Mouse (Mus musculus) thymus, postnatal 36 days (tissue): ENCODE results near the gene Rhox11.
A peak's percentile ranks its signal among the peaks of the same experiment; 100 is the strongest.
"Not testable (repeated sequence)": the region's sequence is repeated elsewhere in the genome, so short reads cannot be mapped to it uniquely, and the experiment has no call there.

ENCODE experiments used
- DNase-seq, 2 experiments: peaks; one replicate each; pipeline ENCODE4 v3.0.0; 2022; ENCODE audit warnings: mixed read lengths in 2 of 2

Gene Rhox11

DNA sequence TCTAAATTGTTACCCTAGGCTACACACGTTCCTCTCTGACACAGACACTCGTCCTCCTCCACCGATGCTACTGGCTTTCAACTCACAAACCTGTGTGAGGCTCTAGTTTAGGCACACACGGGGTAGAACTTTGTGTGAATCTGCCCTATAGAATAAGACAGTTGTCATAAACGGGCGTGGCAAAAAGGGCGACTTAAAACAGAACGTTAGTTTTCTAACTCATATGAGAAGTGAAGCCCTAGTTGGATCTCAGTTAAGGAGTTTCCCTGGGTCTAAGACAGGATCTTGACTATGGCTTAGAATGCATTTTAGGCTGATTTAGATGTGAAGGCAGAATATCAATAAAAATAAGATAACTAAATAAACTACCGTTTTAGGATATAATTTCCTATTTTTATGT, at the start of gene Rhox11:
Gene Rhox11, minus strand, starts transcription at position 101 of the 400 bp plus-strand sequence.
- no peak for DNase-seq

DNA sequence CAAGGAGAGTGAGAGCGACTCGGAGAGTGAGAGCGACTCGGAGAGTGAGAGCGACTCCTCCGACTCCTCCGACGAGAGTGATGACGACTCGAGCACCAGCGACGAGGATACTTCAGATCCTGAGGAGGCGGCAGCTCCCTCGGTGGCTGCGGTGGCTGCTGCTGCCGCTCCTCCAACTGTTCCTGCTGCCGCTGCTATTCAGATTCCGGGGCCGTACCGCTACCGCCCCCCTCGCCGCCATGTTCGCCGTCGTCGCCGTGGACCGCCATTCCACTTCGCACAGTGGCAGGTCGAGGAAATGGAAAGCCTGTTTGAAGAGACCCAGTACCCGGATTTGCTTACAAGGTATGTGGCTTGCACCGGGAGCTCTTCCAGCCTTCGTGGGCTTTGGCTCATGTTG, 36.5 kb upstream of the Rhox11 start:
- no peak for DNase-seq

DNA sequence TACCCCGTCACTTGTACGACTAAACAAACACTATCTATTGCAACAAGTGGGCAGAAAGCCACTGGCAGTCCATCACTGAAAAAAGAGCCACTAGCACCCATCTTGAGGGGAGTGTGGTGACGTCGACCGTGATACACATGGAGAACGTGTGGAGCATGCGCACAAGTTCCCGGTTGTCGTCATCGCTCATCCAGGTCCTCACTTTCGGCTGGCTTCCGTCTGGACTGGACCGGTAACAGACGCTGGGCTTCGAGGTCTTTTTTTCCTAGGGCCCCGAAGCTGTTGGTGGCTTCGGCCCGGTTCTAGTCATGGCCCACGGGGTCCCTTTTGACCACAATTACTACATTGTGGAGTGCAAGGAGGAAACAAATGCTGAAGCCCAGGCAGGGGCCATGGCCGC, 36.0 kb upstream of the Rhox11 start, which contains the start of gene Rhox13:
Gene Rhox13, plus strand, starts transcription at position 238 of the 400 bp plus-strand sequence.
- DNase-seq = no peak

DNA sequence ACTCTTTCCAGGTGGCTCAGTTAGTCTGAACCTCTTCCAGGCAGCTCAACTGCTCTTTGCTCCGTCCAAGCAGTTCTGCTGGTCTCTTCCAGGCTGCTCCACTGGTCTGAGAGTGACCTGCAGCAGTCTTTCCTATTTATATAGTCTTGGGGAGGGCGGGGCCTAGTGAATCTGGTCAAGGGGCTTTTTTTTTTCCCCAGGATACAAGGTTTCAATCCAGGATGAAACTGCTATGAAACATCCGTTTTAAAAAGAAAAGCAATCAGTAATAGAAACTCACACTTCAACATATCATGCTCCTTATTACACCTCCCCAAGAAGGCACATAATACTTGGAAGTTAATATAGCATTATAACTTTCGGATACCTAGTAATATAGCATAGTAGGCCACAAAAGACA, 25.9 kb upstream of the Rhox11 start, which contains the start of gene Rhox12:
Gene Rhox12, minus strand, starts transcription at position 101 of the 400 bp plus-strand sequence.
- DNase-seq = no peak

DNA sequence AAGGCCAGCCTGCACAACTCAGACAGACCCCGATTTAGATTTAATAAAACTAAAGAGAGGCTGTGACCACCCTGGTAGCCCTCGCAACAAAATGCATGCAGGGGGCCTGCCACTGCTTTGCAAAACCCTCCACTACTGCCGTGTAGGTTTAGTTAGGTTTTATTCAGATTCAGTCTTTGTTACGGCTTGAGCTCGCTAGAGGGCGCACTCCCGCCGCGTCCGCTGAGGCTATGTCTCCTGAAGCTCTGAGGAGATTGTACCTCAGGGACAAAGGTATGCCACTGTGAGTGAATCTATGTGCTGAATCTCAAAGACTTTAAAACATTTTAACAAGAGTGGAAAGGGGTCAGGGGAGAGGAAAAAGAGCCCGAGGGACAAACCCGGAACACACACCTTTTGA, 715 bp downstream of the Rhox11 start:
- DNase-seq = peak; percentile 6 to 12

DNA sequence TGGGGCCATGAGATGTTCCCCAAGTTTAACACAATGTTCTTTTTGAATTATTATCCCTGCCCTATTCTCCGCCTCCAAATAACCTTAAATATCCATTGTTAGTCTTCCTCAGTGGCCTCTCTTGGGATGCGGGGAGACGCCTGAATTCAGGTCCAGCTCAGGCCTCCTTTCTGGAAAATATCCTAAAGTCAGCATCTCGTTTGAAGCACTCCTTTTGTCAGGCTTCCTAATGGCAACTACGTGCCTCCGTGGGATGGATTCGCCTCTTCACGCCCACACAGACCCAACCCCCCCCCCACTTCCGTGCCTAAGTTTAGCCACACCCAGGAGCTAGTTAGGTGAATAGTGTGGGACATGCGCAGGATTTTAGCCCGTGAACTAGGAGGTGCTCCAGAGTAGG, 18.8 kb downstream of the Rhox11 start, which contains the start of gene Rhox10:
Gene Rhox10, plus strand, starts transcription at position 301 of the 400 bp plus-strand sequence.
- no peak for DNase-seq

DNA sequence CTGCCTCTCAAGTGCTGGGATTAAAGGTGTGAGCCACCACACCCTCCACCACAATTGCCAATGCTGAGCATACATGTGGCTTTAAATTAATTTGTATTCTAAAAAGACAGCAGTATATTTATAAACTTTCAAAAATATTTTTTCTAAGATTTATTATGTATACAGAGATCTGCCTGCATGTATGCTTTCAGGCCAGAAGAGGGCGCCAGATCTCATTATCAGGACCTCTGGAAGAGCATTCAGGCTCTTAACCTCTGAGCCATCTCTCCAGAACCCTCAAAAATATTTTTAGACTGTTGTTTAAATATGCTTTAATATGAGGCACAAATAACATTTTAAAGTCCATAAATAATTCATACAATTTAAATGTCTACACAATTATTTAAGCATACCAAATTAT, 23.4 kb downstream of the Rhox11 start:
- no peak for DNase-seq

DNA sequence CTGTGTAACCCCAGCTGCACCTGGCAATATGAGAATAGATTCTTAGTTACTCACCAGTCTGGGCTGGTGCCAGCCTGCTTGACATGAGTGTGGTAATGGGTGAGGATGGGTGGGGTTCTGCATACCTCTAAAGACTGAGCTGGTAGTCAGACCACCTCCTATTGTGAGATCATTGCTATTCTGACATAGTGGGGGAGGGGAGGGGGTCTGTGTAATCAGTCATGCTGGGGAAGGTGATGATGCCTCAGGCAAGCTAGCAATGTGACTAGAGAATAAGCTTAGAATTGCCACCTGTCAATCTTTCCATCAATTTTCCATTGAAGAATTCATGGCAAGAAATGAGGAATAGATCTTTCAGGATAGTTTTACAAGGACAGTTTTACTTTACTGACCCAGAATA, 41.9 kb downstream of the Rhox11 start, which contains the start of gene Btg1-ps2:
Gene Btg1-ps2, minus strand, starts transcription at position 101 of the 400 bp plus-strand sequence.
- DNase-seq = not testable (repeated sequence)

DNA sequence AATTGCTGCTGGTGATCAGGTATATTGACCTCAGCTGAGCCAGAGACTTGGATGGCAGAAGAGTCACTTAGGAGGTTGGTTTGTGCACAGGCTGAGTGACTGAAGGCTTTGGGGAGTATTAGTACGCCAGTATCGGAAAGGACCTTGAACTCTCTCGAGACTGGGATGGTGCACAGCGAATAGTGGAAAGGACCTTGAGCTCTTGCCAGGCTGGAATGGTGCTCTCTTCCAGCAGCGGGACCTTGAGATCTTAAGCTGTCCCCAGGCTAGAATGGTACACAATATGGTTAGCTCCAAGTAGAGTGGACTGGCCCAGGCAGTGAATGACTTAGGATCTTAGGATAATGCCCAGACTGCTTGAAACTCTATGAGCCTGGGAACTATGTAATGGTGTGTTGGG, 45.3 kb downstream of the Rhox11 start:
- no peak for DNase-seq

DNA sequence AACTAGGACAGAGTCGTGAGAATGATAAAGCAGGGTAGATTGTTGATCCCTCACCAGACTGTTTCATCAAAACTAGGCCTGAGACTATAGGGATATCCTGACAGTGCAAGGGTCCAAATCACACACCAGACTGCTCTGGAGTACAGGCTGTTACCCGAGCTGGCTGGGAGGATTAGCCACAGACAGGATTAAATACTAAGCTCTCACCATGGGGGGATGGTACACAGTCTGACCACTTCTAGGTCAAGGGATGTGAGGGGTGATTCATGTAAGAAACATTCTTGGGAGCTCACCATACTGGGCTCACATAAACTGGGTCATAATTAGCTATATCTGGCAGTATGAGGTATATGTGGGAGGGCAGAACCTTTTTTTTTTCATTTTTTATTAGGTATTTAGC, 51.1 kb downstream of the Rhox11 start:
- DNase-seq = no peak
